ENCODE assay signal across 10 mouse cellular contexts in genomic region chr13:34239371-34240086, GRCm38 (mm10).
DNase-seq lines count a peak whose midpoint lies in the region; ATAC-seq lines count a peak whose summit lies in the region.
"Had no signal": no experiment of that assay in that cellular context is flagged by ENCODE, and none has a peak within 500 bp of the region (broad histone marks: within the 10 kb centered on the region; RNA-seq: fewer than 3 reads in every experiment).

No protein-coding gene starts in this region.

- 14% methylated on average over 11 of the region's 11 CpGs for WGBS in embryonic facial prominence, embryonic 12.5 days
- 6% methylated on average over 11 of the region's 11 CpGs for WGBS in midbrain, embryonic 13.5 days

- no peak overlapping the region for H3K4me3 ChIP-seq in embryonic facial prominence, embryonic 12.5 days
- H3K4me3 ChIP-seq in midbrain, embryonic 13.5 days (replicated peaks): no peak overlapping the region
- H3K4me3 ChIP-seq: heart, embryonic 13.5 days had no signal

- H3K4me1 ChIP-seq in embryonic facial prominence, embryonic 12.5 days: peaks cover 23% of the 10 kb centered on the region
- H3K4me1 ChIP-seq in midbrain, embryonic 13.5 days (replicated peaks): peaks cover 55% of the 10 kb centered on the region

- no peaks in the 10 kb centered on the region for H3K36me3 ChIP-seq in embryonic facial prominence, embryonic 12.5 days
- H3K36me3 ChIP-seq in midbrain, embryonic 13.5 days: no peaks in the 10 kb centered on the region
- H3K36me3 ChIP-seq: heart, embryonic 13.5 days had no signal

- no peaks in the 10 kb centered on the region for H3K9me3 ChIP-seq in embryonic facial prominence, embryonic 12.5 days
- H3K9me3 ChIP-seq in midbrain, embryonic 13.5 days: no peaks in the 10 kb centered on the region
- H3K9me3 ChIP-seq: heart, embryonic 13.5 days had no signal

- ATAC-seq in embryonic facial prominence, embryonic 12.5 days (ENCODE audit: insufficient number of reproducible peaks, insufficient read depth, low FRiP score, low TSS enrichment): no peak
- ATAC-seq in midbrain, embryonic 13.5 days: peak; percentile 72

- DNase-seq in adrenal gland, postnatal 10 days: peak; percentile 28
- DNase-seq in adrenal gland, postnatal 14 days: no peak
- peak; percentile 85 for DNase-seq in kidney, adult 9 months
- DNase-seq in spleen, adult 12 weeks (ENCODE audit: low spot score): no peak
- no peak for DNase-seq in layer of hippocampus, postnatal 10 days (ENCODE audit: low spot score in 2 of 2)
- no peak for DNase-seq in layer of hippocampus, adult 11-12 months (ENCODE audit: low spot score)
- DNase-seq: lung, postnatal 14 days had no signal

- H3K27ac ChIP-seq in embryonic facial prominence, embryonic 12.5 days: peak overlapping the region; percentile 73
- peak overlapping the region; percentile 86 for H3K27ac ChIP-seq in midbrain, embryonic 13.5 days
- H3K27ac ChIP-seq: heart, embryonic 13.5 days had no signal

- H3K27me3 ChIP-seq in embryonic facial prominence, embryonic 12.5 days: no peaks in the 10 kb centered on the region
- H3K27me3 ChIP-seq in midbrain, embryonic 13.5 days: no peaks in the 10 kb centered on the region
- H3K27me3 ChIP-seq: heart, embryonic 13.5 days had no signal

- peak overlapping the region; percentile 11; the same call in 1 of the 2 replicates for H3K4me2 ChIP-seq in embryonic facial prominence, embryonic 12.5 days (replicated peaks)
- peak overlapping the region; percentile 27 for H3K4me2 ChIP-seq in midbrain, embryonic 13.5 days (replicated peaks)
- H3K4me2 ChIP-seq: heart, embryonic 13.5 days had no signal

- H3K9ac ChIP-seq in embryonic facial prominence, embryonic 12.5 days: no peak overlapping the region
- H3K9ac ChIP-seq in midbrain, embryonic 13.5 days (replicated peaks): no peak overlapping the region
- H3K9ac ChIP-seq: heart, embryonic 13.5 days had no signal

Comparison
In these comparisons a context has a peak if more than half of its experiments do, and no peak if none do; other contexts are left out.
1. DNase-seq: peak in adrenal gland, postnatal 10 days (single experiment) and kidney, adult 9 months (single experiment); none in adrenal gland, postnatal 14 days (single experiment), spleen, adult 12 weeks (single experiment), layer of hippocampus, postnatal 10 days (0 of 2) and layer of hippocampus, adult 11-12 months (single experiment).